Mouse (Mus musculus): ENCODE measurements at regions not wholly inside any gene's neighbourhood (a gene's known extent, or its start where the extent isn't known, plus 50 kb on each side); places are given as distances from the start of the nearest gene placed in this dataset.

GRCm38 (mm10) chr4:56051792-56052380, 519.6 kb upstream of the Klf4 start:
- Histone ChIP-seq H3K4me2 (replicated peaks; ENCODE audit: low read depth, low read length) (no peak overlapping the region), H3K4me3 (ENCODE audit: low read depth, low read length) (no peak overlapping the region), H3K9ac (ENCODE audit: low read depth, low read length) (no peak overlapping the region), H3K9me3 (ENCODE audit: control insufficient read depth, low read length) (no peaks in the 10 kb centered on the region), H3K36me3 (ENCODE audit: control insufficient read depth, insufficient read depth, low read length) (no peaks in the 10 kb centered on the region), H3K4me1 (replicated peaks; ENCODE audit: control insufficient read depth, insufficient read depth, low read length) (no peaks in the 10 kb centered on the region; the same call in 1 of the 2 replicates), H3K27ac (ENCODE audit: low read depth, low read length) (no peak overlapping the region), H3K27me3 (ENCODE audit: control insufficient read depth, insufficient read depth, low read length) (no peaks in the 10 kb centered on the region)
- DNase-seq (ENCODE audit: low spot score) (peak; percentile 15), ATAC-seq (ENCODE audit: low FRiP score) (no peak)
- 28% methylated on average over 6 of the region's 6 CpGs for WGBS

- Histone ChIP-seq H3K27me3 (ENCODE audit: control insufficient read depth, insufficient read depth, low read length) (no peaks in the 10 kb centered on the region), H3K4me3 (ENCODE audit: low read depth, low read length) (no peak overlapping the region), H3K9me3 (ENCODE audit: control insufficient read depth, low read length) (no peaks in the 10 kb centered on the region), H3K27ac (ENCODE audit: low read depth, low read length) (no peak overlapping the region), H3K9ac (ENCODE audit: low read depth, low read length) (no peak overlapping the region), H3K36me3 (ENCODE audit: control insufficient read depth, insufficient read depth, low read length) (no peaks in the 10 kb centered on the region), H3K4me2 (replicated peaks; ENCODE audit: low read depth, low read length) (no peak overlapping the region), H3K4me1 (replicated peaks; ENCODE audit: control insufficient read depth, insufficient read depth, low read length) (no peaks in the 10 kb centered on the region)
- DNase-seq (ENCODE audit: low spot score) (no peak), ATAC-seq (ENCODE audit: low FRiP score) (no peak)
- WGBS: 87% methylated on average over 4 of the region's 4 CpGs
These were observed 507.1 kb upstream of the Klf4 start for GRCm38 (mm10) chr4:56039327-56039726.

GRCm38 (mm10) chr4:56036334-56036733, 504.1 kb upstream of the Klf4 start:
- no peak for ATAC-seq (ENCODE audit: low FRiP score)
- no peak for DNase-seq (ENCODE audit: low spot score)
- H3K9ac ChIP-seq (ENCODE audit: low read depth, low read length): no peak overlapping the region
- H3K27ac ChIP-seq (ENCODE audit: low read depth, low read length): no peak overlapping the region
- no peaks in the 10 kb centered on the region for H3K27me3 ChIP-seq (ENCODE audit: control insufficient read depth, insufficient read depth, low read length)
- no peak overlapping the region for H3K4me3 ChIP-seq (ENCODE audit: low read depth, low read length)
- no peak overlapping the region for H3K4me2 ChIP-seq (replicated peaks; ENCODE audit: low read depth, low read length)
- no peaks in the 10 kb centered on the region for H3K4me1 ChIP-seq (replicated peaks; ENCODE audit: control insufficient read depth, insufficient read depth, low read length)
- H3K9me3 ChIP-seq (ENCODE audit: control insufficient read depth, low read length): no peaks in the 10 kb centered on the region
- no peaks in the 10 kb centered on the region for H3K36me3 ChIP-seq (ENCODE audit: control insufficient read depth, insufficient read depth, low read length)
- 82% methylated on average over 6 of the region's 6 CpGs for WGBS

- no peaks in the 10 kb centered on the region for H3K36me3 ChIP-seq (ENCODE audit: control insufficient read depth, insufficient read depth, low read length)
- no peak overlapping the region for H3K9ac ChIP-seq (ENCODE audit: low read depth, low read length)
- no peaks in the 10 kb centered on the region for H3K9me3 ChIP-seq (ENCODE audit: control insufficient read depth, low read length)
- no peak overlapping the region for H3K27ac ChIP-seq (ENCODE audit: low read depth, low read length)
- DNase-seq (ENCODE audit: low spot score): no peak
- WGBS: 87% methylated on average over 5 of the region's 5 CpGs
- H3K27me3 ChIP-seq (ENCODE audit: control insufficient read depth, insufficient read depth, low read length): no peaks in the 10 kb centered on the region
- no peak overlapping the region for H3K4me3 ChIP-seq (ENCODE audit: low read depth, low read length)
- H3K4me1 ChIP-seq (replicated peaks; ENCODE audit: control insufficient read depth, insufficient read depth, low read length): no peaks in the 10 kb centered on the region
- H3K4me2 ChIP-seq (replicated peaks; ENCODE audit: low read depth, low read length): no peak overlapping the region
- ATAC-seq (ENCODE audit: low FRiP score): no peak
These were observed 503.3 kb upstream of the Klf4 start for GRCm38 (mm10) chr4:56035543-56035942.

GRCm38 (mm10) chr4:56028441-56028840, 496.2 kb upstream of the Klf4 start:
- WGBS: 91% methylated on average over 3 of the region's 3 CpGs
- no peak for DNase-seq (ENCODE audit: low spot score)
- no peak for ATAC-seq (ENCODE audit: low FRiP score)

GRCm38 (mm10) chr4:56027258-56027657, 495.0 kb upstream of the Klf4 start:
- no peak for ATAC-seq (ENCODE audit: low FRiP score)
- WGBS: 95% methylated on average over 6 of the region's 6 CpGs

More at GRCm38 (mm10) chr4:56028441-56028840, 496.2 kb upstream of the Klf4 start:
- no peaks in the 10 kb centered on the region for H3K4me1 ChIP-seq (replicated peaks; ENCODE audit: control insufficient read depth, insufficient read depth, low read length)
- no peak overlapping the region for H3K4me3 ChIP-seq (ENCODE audit: low read depth, low read length)
- no peak overlapping the region for H3K4me2 ChIP-seq (replicated peaks; ENCODE audit: low read depth, low read length)
- H3K27ac ChIP-seq (ENCODE audit: low read depth, low read length): no peak overlapping the region
- no peaks in the 10 kb centered on the region for H3K36me3 ChIP-seq (ENCODE audit: control insufficient read depth, insufficient read depth, low read length)
- H3K27me3 ChIP-seq (ENCODE audit: control insufficient read depth, insufficient read depth, low read length): no peaks in the 10 kb centered on the region
- no peak overlapping the region for H3K9ac ChIP-seq (ENCODE audit: low read depth, low read length)
- no peaks in the 10 kb centered on the region for H3K9me3 ChIP-seq (ENCODE audit: control insufficient read depth, low read length)

GRCm38 (mm10) chr4:56024478-56024877, 492.2 kb upstream of the Klf4 start:
- Histone ChIP-seq H3K9me3 (ENCODE audit: control insufficient read depth, low read length) (no peaks in the 10 kb centered on the region), H3K9ac (ENCODE audit: low read depth, low read length) (no peak overlapping the region), H3K27ac (ENCODE audit: low read depth, low read length) (no peak overlapping the region), H3K4me3 (ENCODE audit: low read depth, low read length) (no peak overlapping the region), H3K36me3 (ENCODE audit: control insufficient read depth, insufficient read depth, low read length) (no peaks in the 10 kb centered on the region), H3K4me1 (replicated peaks; ENCODE audit: control insufficient read depth, insufficient read depth, low read length) (no peaks in the 10 kb centered on the region), H3K27me3 (ENCODE audit: control insufficient read depth, insufficient read depth, low read length) (no peaks in the 10 kb centered on the region), H3K4me2 (replicated peaks; ENCODE audit: low read depth, low read length) (no peak overlapping the region)
- DNase-seq (ENCODE audit: low spot score) (no peak), ATAC-seq (ENCODE audit: low FRiP score) (no peak)

More at GRCm38 (mm10) chr4:56027258-56027657, 495.0 kb upstream of the Klf4 start:
- Histone ChIP-seq H3K4me3 (ENCODE audit: low read depth, low read length) (no peak overlapping the region), H3K9me3 (ENCODE audit: control insufficient read depth, low read length) (no peaks in the 10 kb centered on the region), H3K36me3 (ENCODE audit: control insufficient read depth, insufficient read depth, low read length) (no peaks in the 10 kb centered on the region), H3K4me1 (replicated peaks; ENCODE audit: control insufficient read depth, insufficient read depth, low read length) (no peaks in the 10 kb centered on the region), H3K9ac (ENCODE audit: low read depth, low read length) (no peak overlapping the region), H3K27ac (ENCODE audit: low read depth, low read length) (no peak overlapping the region), H3K27me3 (ENCODE audit: control insufficient read depth, insufficient read depth, low read length) (no peaks in the 10 kb centered on the region), H3K4me2 (replicated peaks; ENCODE audit: low read depth, low read length) (no peak overlapping the region)
- DNase-seq (ENCODE audit: low spot score): no peak

GRCm38 (mm10) chr4:56018212-56018611, 485.9 kb upstream of the Klf4 start:
- Histone ChIP-seq H3K27ac (ENCODE audit: low read depth, low read length) (no peak overlapping the region), H3K9ac (ENCODE audit: low read depth, low read length) (no peak overlapping the region), H3K4me2 (replicated peaks; ENCODE audit: low read depth, low read length) (no peak overlapping the region), H3K4me1 (replicated peaks; ENCODE audit: control insufficient read depth, insufficient read depth, low read length) (no peaks in the 10 kb centered on the region), H3K4me3 (ENCODE audit: low read depth, low read length) (no peak overlapping the region), H3K9me3 (ENCODE audit: control insufficient read depth, low read length) (no peaks in the 10 kb centered on the region), H3K36me3 (ENCODE audit: control insufficient read depth, insufficient read depth, low read length) (no peaks in the 10 kb centered on the region), H3K27me3 (ENCODE audit: control insufficient read depth, insufficient read depth, low read length) (no peaks in the 10 kb centered on the region)
- no peak for DNase-seq (ENCODE audit: low spot score)
- ATAC-seq (ENCODE audit: low FRiP score): no peak
- 95% methylated on average over 8 of the region's 8 CpGs for WGBS

GRCm38 (mm10) chr4:56015481-56015880, 483.2 kb upstream of the Klf4 start:
- Histone ChIP-seq H3K9ac (ENCODE audit: low read depth, low read length) (no peak overlapping the region), H3K27me3 (ENCODE audit: control insufficient read depth, insufficient read depth, low read length) (no peaks in the 10 kb centered on the region), H3K4me3 (ENCODE audit: low read depth, low read length) (no peak overlapping the region), H3K36me3 (ENCODE audit: control insufficient read depth, insufficient read depth, low read length) (no peaks in the 10 kb centered on the region), H3K4me1 (replicated peaks; ENCODE audit: control insufficient read depth, insufficient read depth, low read length) (no peaks in the 10 kb centered on the region), H3K9me3 (ENCODE audit: control insufficient read depth, low read length) (no peaks in the 10 kb centered on the region), H3K27ac (ENCODE audit: low read depth, low read length) (no peak overlapping the region), H3K4me2 (replicated peaks; ENCODE audit: low read depth, low read length) (no peak overlapping the region)
- DNase-seq (ENCODE audit: low spot score): no peak
- 89% methylated on average over 7 of the region's 7 CpGs for WGBS
- ATAC-seq (ENCODE audit: low FRiP score): no peak
